Mouse (Mus musculus) liver, embryonic 16.5 days (tissue): ENCODE measurements around the gene Pdk3. TPM values are rescaled to one million over a fixed set of nuclear protein-coding genes. Genes with fewer than 3 reads are reported as not detected.

Source experiments
- ATAC-seq: fragments of 200-750 bp; cut with Nextera tagmentation; 2 replicates; pipeline ENCODE4 v1.8.0; 2017; ENCODE audit warnings: low read depth, mild to moderate bottlenecking, moderate number of reproducible peaks, moderate library complexity
- H3K27ac ChIP-seq: fragments of 300-500 bp; sonication (generic); 2 replicates; pipeline ENCODE4 v1.5.1; 2014; ENCODE audit warnings: mild to moderate bottlenecking, low read length
- H3K27me3 ChIP-seq: fragments of 300-500 bp; sonication (generic); 2 replicates; pipeline ENCODE4 v1.6.1; 2014; ENCODE audit warnings: low read depth, low read length, mixed read lengths; ENCODE audit not compliant: control insufficient read depth, insufficient read depth
- H3K36me3 ChIP-seq: fragments of 300-500 bp; sonication (generic); 2 replicates; pipeline ENCODE4 v1.6.1; 2014; ENCODE audit warnings: mild to moderate bottlenecking; ENCODE audit not compliant: control insufficient read depth, insufficient read depth
- H3K4me1 ChIP-seq: fragments of 300-500 bp; sonication (generic); 2 replicates; pipeline ENCODE4 v1.6.1; 2014; ENCODE audit warnings: low read depth, low read length, mixed read lengths; ENCODE audit not compliant: control insufficient read depth
- H3K4me2 ChIP-seq: fragments of 300-500 bp; sonication (generic); 2 replicates; pipeline ENCODE4 v1.6.1; 2014; ENCODE audit warnings: low read depth, low read length, mixed read lengths
- H3K4me3 ChIP-seq: fragments of 300-500 bp; sonication (generic); 2 replicates; pipeline ENCODE4 v1.5.1; 2014; ENCODE audit warnings: low read depth, mild to moderate bottlenecking, low read length
- H3K9ac ChIP-seq: fragments of 300-500 bp; sonication (generic); 2 replicates; pipeline ENCODE4 v1.6.1; 2014; ENCODE audit warnings: low read depth, low read length
- H3K9me3 ChIP-seq: fragments of 300-500 bp; sonication (generic); replicated peaks from 2 replicates; pipeline ENCODE4 v1.6.1; 2016; ENCODE audit warnings: low read length; ENCODE audit not compliant: control insufficient read depth
- WGBS: fragments of 180-500 bp; shearing (Covaris S2); extraction: QIAGEN DNeasy Blood & Tissue Kit; methylation state at CpG from one replicate; pipeline ENCODE4 v1.1.7; 2014; ENCODE audit not compliant: insufficient replicate concordance; 5-methylcytosine and 5-hydroxymethylcytosine counted together
- polyA plus RNA-seq: library from polyadenylated mRNA; unstranded; fragments of >200 nt; fragmentation: Nextera tagmentation; extraction: Ambion mirVana; gene quantifications from 2 replicates; pipeline ENCODE4 v1.2.1, GENCODE M21; 2015

Pdk3 gene
- polyA plus RNA-seq, 1 experiment from 2014 or later, result 27.5 TPM

- Histone ChIP-seq H3K27ac (no peak overlapping the region), H3K9ac (no peak overlapping the region), H3K9me3 (no peaks in the 10 kb centered on the region), H3K4me2 (no peak overlapping the region), H3K36me3 (no peaks in the 10 kb centered on the region), H3K4me3 (no peak overlapping the region), H3K4me1 (peaks cover 3% of the 10 kb centered on the region; the same call in 1 of the 2 replicates), H3K27me3 (no peaks in the 10 kb centered on the region)
- ATAC-seq, result 0 out of 2 replicates have a peak, but pooled peaks have one; percentile 19
- 38% methylated on average over 6 of the region's 6 CpGs for WGBS
These were observed 98.8 kb downstream of the Pdk3 start for GRCm38 (mm10) chrX:93732975-93733748.

GRCm38 (mm10) chrX:93732407-93732806 lies 99.6 kb downstream of the Pdk3 start:
- H3K4me2 ChIP-seq, result no peak overlapping the region
- peaks cover 3% of the 10 kb centered on the region; the same call in 1 of the 2 replicates for H3K4me1 ChIP-seq
- no peaks in the 10 kb centered on the region for H3K27me3 ChIP-seq
- H3K36me3 ChIP-seq, result no peaks in the 10 kb centered on the region
- H3K27ac ChIP-seq, result no peak overlapping the region
- H3K9me3 ChIP-seq, result no peaks in the 10 kb centered on the region
- no peak overlapping the region for H3K4me3 ChIP-seq
- no peak for ATAC-seq
- H3K9ac ChIP-seq, result no peak overlapping the region

GRCm38 (mm10) chrX:93730854-93731253 lies 101.1 kb downstream of the Pdk3 start:
- Histone ChIP-seq H3K9me3 (no peaks in the 10 kb centered on the region), H3K36me3 (no peaks in the 10 kb centered on the region), H3K27me3 (no peaks in the 10 kb centered on the region), H3K27ac (no peak overlapping the region), H3K4me2 (no peak overlapping the region), H3K4me1 (peaks cover 3% of the 10 kb centered on the region; the same call in 1 of the 2 replicates), H3K9ac (no peak overlapping the region), H3K4me3 (no peak overlapping the region)
- WGBS, result 82% methylated on average over 8 of the region's 8 CpGs
- ATAC-seq, result no peak

- Histone ChIP-seq H3K9me3 (no peaks in the 10 kb centered on the region), H3K4me1 (peaks cover 3% of the 10 kb centered on the region; the same call in 1 of the 2 replicates), H3K27me3 (no peaks in the 10 kb centered on the region), H3K4me3 (no peak overlapping the region), H3K36me3 (no peaks in the 10 kb centered on the region), H3K27ac (no peak overlapping the region), H3K9ac (no peak overlapping the region), H3K4me2 (no peak overlapping the region; the same call in 1 of the 2 replicates)
- ATAC-seq, result no peak
- 33% methylated on average over 1 of the region's 1 CpGs for WGBS
These were observed 102.5 kb downstream of the Pdk3 start for GRCm38 (mm10) chrX:93729529-93729928.

Other genes starting within 250 kb of the Pdk3 start
- gene Pola1, start 200.0 kb downstream of the Pdk3 start, polyA plus RNA-seq, result 13.6 and 15.0 TPM in 2 replicates
- gene Pcyt1b, start 177.3 kb downstream of the Pdk3 start, polyA plus RNA-seq, result 7.3 and 7.7 TPM in 2 replicates
- 0.28 and 0.31 TPM in 2 replicates for gene AU015836, start 136.5 kb upstream of the Pdk3 start, polyA plus RNA-seq